Mouse (Mus musculus): ENCODE measurements around the gene Gng12.

- TF ChIP-seq CTCF (IDR thresholded peaks at IDR 0.05; ENCODE audit: control insufficient read depth, insufficient read depth, low read length) (no peak), POLR2A (IDR thresholded peaks at IDR 0.05; ENCODE audit: borderline replicate concordance, control insufficient read depth, low read depth, low read length) (no peak)
Observed at GRCm38 (mm10) chr6:67056889-67057564, 160.8 kb downstream of the Gng12 start.

Data from bone marrow, adult 2 months (tissue).